Mouse (Mus musculus) yolk sac, embryonic 10.5 days (tissue): ENCODE measurements around the gene Coq9.

Source experiments
- DNase-seq: peaks from one replicate; pipeline ENCODE4 v3.0.0-alpha.2; 2017; ENCODE audit warnings: low spot score

Coq9 gene

GRCm38 (mm10) chr8:94870003-94870402 is 31.9 kb downstream of the Coq9 start:
- no peak for DNase-seq

- DNase-seq = no peak
Observed at GRCm38 (mm10) chr8:94870474-94871107, 32.5 kb downstream of the Coq9 start.

- DNase-seq = peak; percentile 84
Observed at GRCm38 (mm10) chr8:94871108-94871894, 33.2 kb downstream of the Coq9 start.

- DNase-seq = no peak
Observed at GRCm38 (mm10) chr8:94872156-94872555, 34.0 kb downstream of the Coq9 start.

GRCm38 (mm10) chr8:94872576-94872975 is 34.5 kb downstream of the Coq9 start:
- no peak for DNase-seq

GRCm38 (mm10) chr8:94874358-94874757 is 36.2 kb downstream of the Coq9 start:
- DNase-seq = peak; percentile 50

- DNase-seq = no peak
Observed at GRCm38 (mm10) chr8:94875096-94875870, 37.2 kb downstream of the Coq9 start.

- no peak for DNase-seq
Observed at GRCm38 (mm10) chr8:94875871-94876150, 37.7 kb downstream of the Coq9 start.

GRCm38 (mm10) chr8:94876197-94876730 is 38.1 kb downstream of the Coq9 start, which contains the start of gene Dok4:
Dok4 (minus strand) TSS chr8:94876330.
- peak; percentile 93 for DNase-seq

- DNase-seq = no peak
Observed at GRCm38 (mm10) chr8:94876820-94877219, 38.7 kb downstream of the Coq9 start.

GRCm38 (mm10) chr8:94880742-94881141 is 42.6 kb downstream of the Coq9 start:
- DNase-seq = no peak

- DNase-seq = no peak
Observed at GRCm38 (mm10) chr8:94888383-94889036, 50.4 kb downstream of the Coq9 start.

- DNase-seq = no peak
Observed at GRCm38 (mm10) chr8:94892917-94893316, 54.8 kb downstream of the Coq9 start.

GRCm38 (mm10) chr8:94899262-94899661 is 61.1 kb downstream of the Coq9 start:
- DNase-seq = peak; percentile 90

GRCm38 (mm10) chr8:94900617-94901016 is 62.5 kb downstream of the Coq9 start:
- DNase-seq = no peak

GRCm38 (mm10) chr8:94901031-94901430 is 62.9 kb downstream of the Coq9 start:
- DNase-seq = peak; percentile 87

- DNase-seq = peak; percentile 60
Observed at GRCm38 (mm10) chr8:94903709-94904108, 65.6 kb downstream of the Coq9 start.
